Mouse (Mus musculus): Measurements from ENCODE around the gene Stoml1. TPM values are rescaled to one million over a fixed set of nuclear protein-coding genes. Genes with fewer than 3 reads are reported as not detected.

The Stoml1 gene
- polyA plus RNA-seq, 1 experiment, result 21.3 TPM

DNA sequence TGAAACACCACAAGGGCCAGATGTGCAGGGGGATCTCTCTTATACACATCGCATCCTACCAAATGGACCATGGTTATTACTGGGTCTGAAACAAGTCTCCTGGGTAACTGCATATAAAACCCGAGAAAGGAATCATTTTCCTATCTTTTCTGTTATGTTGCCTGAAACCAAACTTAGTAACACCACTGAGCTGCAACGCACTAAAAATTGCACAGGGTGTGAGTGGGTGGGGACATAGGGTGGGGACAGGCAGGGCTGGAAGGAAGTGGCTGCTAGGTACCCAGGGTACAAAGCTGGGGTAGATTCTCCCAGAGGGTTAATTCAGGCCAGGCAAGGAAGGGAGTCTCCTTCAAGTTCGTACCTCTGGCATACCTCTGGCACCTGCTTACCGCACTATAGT is 10.3 kb upstream of the Stoml1 start:
- Histone ChIP-seq H3K36me3 (ENCODE audit: control insufficient read depth, insufficient read depth, low read length) (peaks cover 11% of the 10 kb centered on the region), H3K4me3 (ENCODE audit: low read depth, low read length) (no peak overlapping the region), H3K4me1 (ENCODE audit: control insufficient read depth, insufficient read depth, insufficient read length, low read length) (peaks cover 27% of the 10 kb centered on the region), H3K27me3 (ENCODE audit: control insufficient read depth, insufficient read depth, low read length) (no peaks in the 10 kb centered on the region), H3K27ac (ENCODE audit: insufficient read depth, low read depth, low read length) (peak overlapping the region; percentile 43)
- no peak for TF ChIP-seq POLR2A (IDR thresholded peaks at IDR 0.05; ENCODE audit: low read depth, low read length)
- no peak for TF ChIP-seq CTCF (IDR thresholded peaks at IDR 0.05; ENCODE audit: extremely low read depth, insufficient read length, insufficient replicate concordance, low read depth, low read length)
- 52% methylated on average over 5 of the region's 5 CpGs for WGBS

DNA sequence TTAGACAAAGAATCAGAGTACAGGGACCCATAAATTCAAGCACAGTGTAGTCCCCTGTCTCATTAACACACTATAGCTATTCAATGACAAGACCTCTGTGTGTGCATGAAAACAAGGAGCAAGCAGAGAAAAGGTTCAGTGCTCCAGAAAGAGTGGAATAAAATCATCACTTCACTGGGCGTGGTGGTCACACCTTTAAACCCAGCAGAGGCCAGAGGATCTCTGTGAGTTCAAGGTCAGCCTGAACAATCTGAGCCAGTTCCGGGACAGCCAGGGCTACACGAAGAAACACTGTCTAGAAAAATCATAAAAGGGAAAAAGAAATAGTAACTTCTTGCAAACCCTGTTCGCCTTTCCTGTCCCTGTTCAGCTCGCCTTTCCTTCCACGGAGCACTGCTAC is 9.3 kb upstream of the Stoml1 start:
- Histone ChIP-seq H3K4me1 (ENCODE audit: control insufficient read depth, insufficient read depth, insufficient read length, low read length) (peaks cover 27% of the 10 kb centered on the region), H3K4me3 (ENCODE audit: low read depth, low read length) (no peak overlapping the region), H3K27me3 (ENCODE audit: control insufficient read depth, insufficient read depth, low read length) (no peaks in the 10 kb centered on the region), H3K27ac (ENCODE audit: insufficient read depth, low read depth, low read length) (peak overlapping the region; percentile 43), H3K36me3 (ENCODE audit: control insufficient read depth, insufficient read depth, low read length) (peaks cover 11% of the 10 kb centered on the region)
- WGBS, result 41% methylated on average over 6 of the region's 6 CpGs
- no peak for TF ChIP-seq POLR2A (IDR thresholded peaks at IDR 0.05; ENCODE audit: low read depth, low read length)
- TF ChIP-seq CTCF (IDR thresholded peaks at IDR 0.05; ENCODE audit: extremely low read depth, insufficient read length, insufficient replicate concordance, low read depth, low read length), result no peak

DNA sequence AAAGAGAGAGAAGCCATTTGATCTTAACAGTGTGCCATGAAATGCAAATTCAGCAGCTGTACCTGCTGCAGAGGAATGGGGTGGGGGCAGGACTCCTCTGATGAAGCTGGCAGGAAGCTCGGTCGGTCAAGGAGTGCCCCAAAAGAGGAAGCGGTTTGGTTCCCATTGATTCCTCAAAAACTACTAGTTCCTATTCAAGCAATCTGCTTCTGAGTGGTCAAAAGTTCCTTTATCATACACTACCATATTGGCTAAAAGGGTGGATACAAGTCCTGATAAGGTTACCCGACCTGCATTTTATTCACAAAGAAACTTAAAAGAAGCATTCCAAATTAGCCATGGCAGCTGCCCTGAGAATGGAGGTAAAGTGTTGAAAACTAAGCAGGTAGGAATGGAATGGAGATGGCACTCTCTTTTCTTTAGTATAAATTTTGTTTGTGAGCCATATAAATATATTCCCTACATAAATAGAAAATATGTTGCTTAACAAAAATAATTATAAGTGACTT is 6.8 kb upstream of the Stoml1 start:
- peaks cover 31% of the 10 kb centered on the region for H3K4me1 ChIP-seq (ENCODE audit: control insufficient read depth, insufficient read depth, insufficient read length, low read length)
- H3K27ac ChIP-seq (ENCODE audit: insufficient read depth, low read depth, low read length), result no peak overlapping the region
- no peak overlapping the region for H3K4me3 ChIP-seq (ENCODE audit: low read depth, low read length)
- H3K27me3 ChIP-seq (ENCODE audit: control insufficient read depth, insufficient read depth, low read length), result no peaks in the 10 kb centered on the region
- peaks cover 5% of the 10 kb centered on the region for H3K36me3 ChIP-seq (ENCODE audit: control insufficient read depth, insufficient read depth, low read length)
- 52% methylated on average over 4 of the region's 4 CpGs for WGBS
- TF ChIP-seq POLR2A (IDR thresholded peaks at IDR 0.05; ENCODE audit: low read depth, low read length) (no peak), CTCF (IDR thresholded peaks at IDR 0.05; ENCODE audit: extremely low read depth, insufficient read length, insufficient replicate concordance, low read depth, low read length) (no peak)

DNA sequence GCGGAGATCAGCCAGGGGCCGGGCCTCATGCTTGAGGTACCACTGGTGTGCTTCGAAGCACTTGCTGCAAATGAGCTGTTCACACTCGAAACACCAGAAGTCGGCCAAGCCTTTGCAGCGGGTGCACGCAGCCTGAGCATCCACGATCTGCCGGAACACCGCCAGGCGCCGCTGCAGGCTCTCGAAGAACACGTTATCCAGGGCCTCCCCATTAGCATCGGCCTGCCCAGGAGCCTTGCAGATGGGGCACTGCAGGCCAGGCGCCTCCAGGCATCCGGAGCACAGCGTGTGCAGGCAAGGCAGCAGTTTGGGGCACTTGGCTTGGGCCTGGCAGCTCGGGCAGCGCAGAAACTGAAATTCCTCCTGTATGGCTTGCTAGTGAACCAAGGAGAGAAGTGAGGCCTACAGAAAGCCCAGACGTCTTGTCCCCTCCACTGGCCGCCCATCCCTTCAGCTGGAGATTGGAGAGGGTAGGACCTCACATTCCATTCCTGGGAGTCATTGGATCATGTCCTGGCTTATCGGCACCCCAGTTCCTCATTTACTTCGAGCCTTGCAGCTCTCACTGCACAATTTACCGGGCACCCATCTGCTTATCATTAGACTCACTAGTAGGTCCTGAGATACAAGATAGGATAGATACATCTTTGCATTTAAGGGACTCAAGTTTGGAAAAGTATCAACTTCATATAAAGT is 5.8 kb upstream of the Stoml1 start:
- H3K27me3 ChIP-seq (ENCODE audit: control insufficient read depth, insufficient read depth, low read length), result no peaks in the 10 kb centered on the region
- WGBS, result 15% methylated on average over 25 of the region's 25 CpGs
- peak overlapping the region; percentile 70 for H3K27ac ChIP-seq (ENCODE audit: insufficient read depth, low read depth, low read length)
- 0 out of 2 replicates have a peak, but pooled peaks have one; percentile 5 for TF ChIP-seq POLR2A (IDR thresholded peaks at IDR 0.05; ENCODE audit: low read depth, low read length)
- peak; percentile 71 for TF ChIP-seq CTCF (IDR thresholded peaks at IDR 0.05; ENCODE audit: extremely low read depth, insufficient read length, insufficient replicate concordance, low read depth, low read length)
- H3K4me1 ChIP-seq (ENCODE audit: control insufficient read depth, insufficient read depth, insufficient read length, low read length), result peaks cover 25% of the 10 kb centered on the region
- H3K36me3 ChIP-seq (ENCODE audit: control insufficient read depth, insufficient read depth, low read length), result peaks cover 5% of the 10 kb centered on the region
- H3K4me3 ChIP-seq (ENCODE audit: low read depth, low read length), result peak overlapping the region; percentile 63

DNA sequence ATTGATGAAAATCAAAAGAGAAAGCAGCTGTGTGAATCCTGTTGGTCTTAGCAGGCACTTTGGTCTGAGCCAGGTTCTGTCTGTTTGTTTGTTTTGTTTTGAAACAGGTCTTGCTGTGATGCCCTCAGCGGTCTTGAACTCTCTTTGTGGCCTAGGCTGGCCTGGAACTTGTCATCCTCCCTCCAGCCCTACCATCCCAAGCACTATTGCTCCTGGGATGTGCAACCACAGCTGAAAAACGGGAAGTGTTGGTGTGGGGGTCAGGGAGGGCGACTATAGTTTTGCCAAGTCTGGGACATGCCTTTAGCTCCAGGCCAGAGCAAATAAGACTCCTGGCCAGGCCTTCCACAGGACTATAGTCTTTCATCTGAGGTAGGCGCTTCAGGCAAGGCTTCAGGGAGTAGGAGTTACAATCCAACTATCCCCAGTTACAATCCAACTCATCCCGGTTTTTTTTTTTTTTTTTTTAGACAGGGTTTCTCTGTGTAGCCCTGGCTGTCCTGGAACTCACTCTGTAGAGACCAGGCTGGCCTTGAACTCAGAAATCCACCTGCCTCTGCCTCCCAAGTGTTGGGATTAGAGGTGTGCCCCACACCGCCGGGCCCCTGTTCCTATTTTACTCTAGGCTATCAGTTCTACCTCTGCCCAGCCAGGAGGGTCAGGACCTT is 4.1 kb upstream of the Stoml1 start:
- 3% methylated on average over 7 of the region's 7 CpGs for WGBS
- H3K27ac ChIP-seq (ENCODE audit: insufficient read depth, low read depth, low read length), result peak overlapping the region; percentile 88
- H3K4me3 ChIP-seq (ENCODE audit: low read depth, low read length), result peak overlapping the region; percentile 79
- H3K4me1 ChIP-seq (ENCODE audit: control insufficient read depth, insufficient read depth, insufficient read length, low read length), result peaks cover 18% of the 10 kb centered on the region
- H3K36me3 ChIP-seq (ENCODE audit: control insufficient read depth, insufficient read depth, low read length), result peaks cover 5% of the 10 kb centered on the region
- no peaks in the 10 kb centered on the region for H3K27me3 ChIP-seq (ENCODE audit: control insufficient read depth, insufficient read depth, low read length)
- TF ChIP-seq POLR2A (IDR thresholded peaks at IDR 0.05; ENCODE audit: low read depth, low read length) (no peak), CTCF (IDR thresholded peaks at IDR 0.05; ENCODE audit: extremely low read depth, insufficient read length, insufficient replicate concordance, low read depth, low read length) (no peak)

DNA sequence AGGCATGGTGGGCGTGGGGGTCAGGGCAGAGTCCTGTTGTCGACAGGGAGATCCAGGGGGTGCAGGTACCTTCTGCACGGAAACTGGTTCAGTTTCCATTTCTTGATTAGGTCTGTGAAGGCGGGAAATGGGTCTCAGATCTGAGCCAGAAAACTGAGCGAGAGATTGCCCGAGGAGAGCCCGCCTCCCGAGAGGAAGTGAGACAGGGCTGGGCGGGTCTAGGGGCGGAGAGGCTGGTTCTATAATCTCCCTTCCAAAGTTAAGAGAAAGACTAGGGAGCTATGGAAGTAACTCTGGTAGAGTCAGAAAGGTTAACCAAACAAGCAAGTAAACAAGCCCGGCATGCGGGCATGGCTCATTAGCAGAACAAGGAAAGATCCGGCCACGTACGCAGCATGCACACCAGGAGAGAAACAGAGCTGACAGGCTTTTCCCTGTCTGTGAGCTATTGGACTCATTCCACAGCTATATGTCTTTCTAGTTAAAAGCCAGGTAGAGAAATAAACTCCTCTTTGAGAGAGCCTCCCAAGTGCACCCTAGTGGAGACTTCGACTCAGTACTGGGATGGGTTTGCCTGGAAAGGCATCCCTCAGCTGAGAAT is 3.3 kb upstream of the Stoml1 start, which contains the start of gene Pml:
Gene Pml (minus strand): TSS at position 195 of the 601 bp plus-strand sequence.
- Histone ChIP-seq H3K4me3 (ENCODE audit: low read depth, low read length) (peak within 1 kb of the TSS; percentile 79), H3K4me1 (ENCODE audit: control insufficient read depth, insufficient read depth, insufficient read length, low read length) (peaks cover 13% of the 10 kb centered on the region), H3K27me3 (ENCODE audit: control insufficient read depth, insufficient read depth, low read length) (no peaks in the 10 kb centered on the region), H3K36me3 (ENCODE audit: control insufficient read depth, insufficient read depth, low read length) (peaks cover 5% of the 10 kb centered on the region), H3K27ac (ENCODE audit: insufficient read depth, low read depth, low read length) (peak within 1 kb of the TSS; percentile 88)
- TF ChIP-seq POLR2A (IDR thresholded peaks at IDR 0.05; ENCODE audit: low read depth, low read length) (peak; percentile 65; the same call in 1 of the 2 replicates), CTCF (IDR thresholded peaks at IDR 0.05; ENCODE audit: extremely low read depth, insufficient read length, insufficient replicate concordance, low read depth, low read length) (peak; percentile 23; the same call in 1 of the 2 replicates)
- WGBS, result under 1% methylated on average over 16 of the region's 16 CpGs
